Mouse (Mus musculus): ENCODE data around the gene Me3.

The Me3 gene

DNA sequence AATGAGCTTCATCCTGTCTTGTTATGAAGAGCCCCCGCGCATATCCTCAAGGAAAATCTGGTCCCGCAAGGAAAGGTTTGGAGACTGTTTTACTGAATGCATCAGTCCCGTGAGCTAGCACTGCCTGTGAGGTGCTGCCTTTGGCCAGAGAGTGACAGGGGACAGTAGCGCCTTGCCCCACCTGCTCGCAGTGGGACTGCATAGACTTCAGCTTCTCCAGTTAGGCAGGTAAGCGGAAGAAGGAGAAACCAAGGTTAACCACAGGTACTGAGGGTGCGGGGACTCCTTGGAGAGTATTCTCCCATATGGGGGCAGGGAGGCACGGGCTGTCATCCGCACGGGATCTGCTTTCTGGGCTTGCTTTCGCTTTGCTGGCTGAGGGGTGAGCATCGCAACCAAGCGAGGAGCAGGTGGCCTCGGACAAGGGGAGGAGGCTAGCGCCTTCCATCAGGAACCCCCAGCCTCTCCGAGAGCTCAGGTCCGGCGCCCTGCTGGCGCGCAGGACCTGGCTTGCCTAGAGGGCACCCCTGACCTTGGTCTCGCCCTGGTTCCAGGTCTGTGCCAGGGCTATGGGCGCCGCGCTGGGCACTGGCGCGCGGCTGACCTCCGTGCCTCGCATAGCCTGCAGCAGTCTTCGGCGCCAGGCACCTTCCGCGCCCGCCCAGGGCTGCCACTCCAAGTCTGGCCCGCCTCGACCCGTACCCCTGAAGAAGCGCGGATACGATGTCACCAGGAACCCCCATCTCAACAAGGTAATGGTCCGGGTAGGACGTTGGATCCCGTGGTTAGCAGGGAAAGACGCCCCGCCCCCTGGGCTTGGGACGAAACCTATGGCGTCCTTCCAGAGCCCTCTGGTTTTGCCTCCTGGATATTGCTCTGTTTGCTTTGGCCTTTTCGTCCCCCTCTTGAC lies at the start of gene Me3:
Gene Me3, plus strand, starts transcription at position 51 of the 910 bp plus-strand sequence.
- peak in 1 of 2 experiments; percentile 1 for DNase-seq

DNA sequence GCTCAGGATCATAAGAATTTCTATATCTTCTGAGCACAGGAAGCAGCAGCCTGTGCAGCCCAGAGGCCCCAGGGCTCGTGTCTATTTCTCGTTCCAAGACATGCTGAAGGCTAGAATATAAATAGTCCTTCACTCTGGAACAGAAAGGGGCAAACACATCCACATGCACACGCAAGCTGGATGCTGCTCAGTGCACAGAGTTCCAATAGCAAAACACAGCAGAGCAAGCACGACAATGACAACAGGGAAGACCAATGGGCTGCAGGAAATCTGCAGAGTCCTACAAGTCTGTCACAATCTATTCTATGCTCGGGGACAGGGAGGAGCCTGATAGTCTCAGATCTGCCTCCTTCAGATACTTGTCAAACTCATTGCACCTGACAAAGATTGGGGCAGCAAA lies 42.2 kb upstream of the Me3 start:
- DNase-seq, result no peak

DNA sequence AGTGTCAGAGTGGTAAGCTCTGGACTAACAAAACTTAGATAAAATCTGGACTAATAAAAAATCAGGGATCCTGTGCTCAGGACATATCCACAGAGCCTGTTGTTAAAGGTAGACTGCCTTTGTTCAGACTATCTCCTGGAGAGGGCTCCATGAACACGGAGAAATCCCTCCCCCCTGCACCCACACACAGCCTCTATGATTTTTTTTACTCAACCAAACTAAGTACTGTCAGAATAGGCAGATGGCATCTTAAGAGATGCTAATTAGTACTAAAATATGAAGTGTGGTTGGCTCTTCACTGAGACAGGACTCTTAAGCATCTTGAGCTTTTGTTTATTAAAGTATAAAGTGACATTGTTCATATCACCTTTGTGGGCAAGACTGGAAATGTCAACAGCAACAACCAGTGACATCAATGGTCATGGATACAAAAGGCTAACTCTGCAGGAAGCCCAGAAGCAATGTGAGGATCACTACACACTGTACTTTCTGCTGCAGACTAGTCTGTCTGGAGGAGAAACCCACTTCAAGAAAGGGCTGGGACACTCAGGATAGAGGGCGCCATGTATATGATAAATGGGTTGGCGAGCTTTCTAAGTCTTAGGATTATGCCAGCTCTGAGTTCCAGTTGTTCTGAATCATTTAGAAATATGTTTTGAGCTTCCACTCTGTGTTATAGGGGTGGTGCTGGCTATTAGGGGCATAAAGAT lies 41.5 kb upstream of the Me3 start:
- DNase-seq, result no peak

GRCm38 (mm10) chr7:89595813-89596212 lies 36.4 kb upstream of the Me3 start:
- DNase-seq, result no peak

DNA sequence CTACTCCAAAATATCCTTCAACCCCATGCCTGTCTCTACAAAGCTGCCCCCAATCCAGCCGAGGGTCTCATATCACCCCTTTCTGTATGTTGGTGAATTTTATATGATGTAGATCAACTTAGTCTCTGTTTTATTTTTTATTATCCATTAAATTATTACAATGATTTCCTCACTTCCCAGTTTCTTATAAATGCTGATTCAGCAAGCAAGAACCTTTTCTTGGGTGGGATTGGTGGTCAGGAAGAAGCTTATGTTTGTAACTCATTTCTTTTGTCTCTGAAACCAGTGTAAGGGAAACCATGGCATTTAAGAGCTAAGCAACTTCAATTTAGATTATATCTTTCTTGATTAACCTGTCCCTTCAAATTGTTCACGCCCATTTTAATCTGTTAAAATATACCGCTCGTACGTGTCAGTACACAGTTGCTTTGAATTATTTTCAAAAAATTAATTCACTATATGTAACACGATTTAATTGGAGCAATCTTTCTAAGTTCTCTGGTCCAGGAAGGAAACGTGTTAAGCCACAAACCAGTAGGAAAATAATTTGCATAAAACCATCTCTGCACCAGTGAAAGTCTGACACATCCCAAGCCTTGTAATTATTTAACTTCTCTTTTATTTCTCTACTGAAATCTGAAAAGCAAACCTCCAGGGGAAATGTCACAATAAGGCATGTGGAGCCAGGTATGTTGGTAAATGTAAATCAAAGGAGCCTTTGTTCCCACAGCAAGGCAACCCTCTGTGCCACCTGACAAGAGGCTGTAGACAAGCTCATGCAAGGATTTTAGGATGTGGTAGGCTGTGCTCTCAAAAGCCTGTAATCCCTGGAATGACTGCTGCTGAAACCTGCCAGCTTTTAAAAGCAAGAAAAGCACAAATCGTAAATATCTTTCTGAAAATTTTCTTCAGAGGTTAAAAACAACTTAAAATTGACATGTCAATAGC lies 26.3 kb upstream of the Me3 start:
- no peak for DNase-seq

GRCm38 (mm10) chr7:89607329-89607728 lies 24.9 kb upstream of the Me3 start:
- no peak for DNase-seq

- no peak for DNase-seq
Measured at GRCm38 (mm10) chr7:89611236-89611635, 21.0 kb upstream of the Me3 start.

DNA sequence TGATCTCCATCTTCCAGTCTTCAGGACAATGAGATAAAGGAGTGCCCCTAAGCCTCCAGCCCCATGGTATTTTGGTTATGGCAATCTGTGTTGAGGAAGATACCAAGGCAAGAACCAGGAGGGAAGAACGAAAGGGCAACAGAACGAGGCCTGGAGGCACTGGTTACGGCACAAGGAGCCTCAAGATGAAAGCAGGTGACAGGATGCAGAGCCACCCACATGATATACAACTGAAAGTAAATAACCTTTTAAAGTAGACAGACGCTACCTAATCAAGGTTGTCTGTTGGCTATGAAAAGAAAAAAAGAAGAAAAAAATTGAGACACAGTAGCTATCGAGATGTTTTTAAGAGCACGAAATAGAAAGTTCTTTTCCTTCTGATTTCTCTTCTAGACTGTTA lies 16.0 kb upstream of the Me3 start:
- no peak for DNase-seq

- no peak for DNase-seq
Measured at GRCm38 (mm10) chr7:89623331-89623730, 8.9 kb upstream of the Me3 start.

- DNase-seq, result no peak
Measured at GRCm38 (mm10) chr7:89627393-89627792, 4.8 kb upstream of the Me3 start.

GRCm38 (mm10) chr7:89628006-89628405 lies 4.2 kb upstream of the Me3 start:
- no peak for DNase-seq

GRCm38 (mm10) chr7:89629006-89629405 lies 3.2 kb upstream of the Me3 start:
- no peak for DNase-seq

DNA sequence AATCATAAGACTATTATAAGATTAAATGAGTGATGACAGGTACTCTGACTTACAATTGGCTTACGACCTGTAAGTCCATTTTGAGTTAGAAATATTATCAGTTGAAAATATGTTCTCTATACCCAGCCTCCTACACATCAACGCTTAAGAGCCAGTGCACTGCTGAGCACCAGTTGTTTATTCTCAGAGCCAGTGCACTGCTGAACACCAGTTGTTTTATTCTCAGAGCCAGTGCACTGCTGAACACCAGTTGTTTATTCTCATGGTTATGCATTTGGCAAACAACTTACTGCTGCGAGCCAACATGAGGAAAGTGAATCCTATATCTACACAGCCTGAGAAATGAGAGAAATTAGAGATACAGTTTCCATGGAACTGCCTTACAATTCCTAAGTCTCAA lies 2.3 kb upstream of the Me3 start:
- DNase-seq, result no peak

GRCm38 (mm10) chr7:89630796-89631195 lies 1.4 kb upstream of the Me3 start:
- no peak for DNase-seq

GRCm38 (mm10) chr7:89640533-89640932 lies 8.3 kb downstream of the Me3 start:
- no peak for DNase-seq

DNA sequence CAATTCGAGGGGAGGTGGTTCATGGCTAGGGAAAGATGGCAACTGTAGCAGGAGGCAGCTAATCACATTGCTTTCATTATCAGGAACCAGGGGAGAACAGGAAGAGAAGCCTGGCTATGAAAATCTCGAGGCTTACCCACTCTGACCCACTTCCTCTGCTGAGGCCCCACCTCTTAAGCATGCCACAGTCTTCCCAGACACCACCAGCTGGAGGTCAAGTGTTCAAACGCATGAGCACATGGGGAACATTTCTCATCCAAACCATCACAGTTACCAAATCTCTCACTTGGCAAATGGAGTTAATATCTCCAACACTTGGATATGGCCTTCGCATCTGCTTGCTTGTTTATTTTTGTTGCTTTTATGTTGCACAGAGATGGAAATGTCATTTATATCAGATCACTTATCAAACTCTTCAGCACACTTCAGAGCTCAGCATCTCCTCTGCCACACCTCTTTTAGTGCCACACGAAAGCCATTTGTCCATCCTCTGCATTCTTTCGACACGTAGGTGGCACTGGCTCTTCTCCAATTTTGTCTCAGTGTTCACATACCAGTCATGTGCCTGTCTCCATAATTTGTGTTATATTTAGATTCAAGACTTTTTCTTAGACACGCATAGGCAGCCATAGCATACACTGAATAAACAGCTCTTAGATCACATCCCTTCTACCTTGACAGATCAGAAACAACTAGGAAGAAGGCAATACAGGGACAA lies 8.9 kb downstream of the Me3 start:
- no peak for DNase-seq

GRCm38 (mm10) chr7:89645015-89645414 lies 12.8 kb downstream of the Me3 start:
- no peak for DNase-seq

DNA sequence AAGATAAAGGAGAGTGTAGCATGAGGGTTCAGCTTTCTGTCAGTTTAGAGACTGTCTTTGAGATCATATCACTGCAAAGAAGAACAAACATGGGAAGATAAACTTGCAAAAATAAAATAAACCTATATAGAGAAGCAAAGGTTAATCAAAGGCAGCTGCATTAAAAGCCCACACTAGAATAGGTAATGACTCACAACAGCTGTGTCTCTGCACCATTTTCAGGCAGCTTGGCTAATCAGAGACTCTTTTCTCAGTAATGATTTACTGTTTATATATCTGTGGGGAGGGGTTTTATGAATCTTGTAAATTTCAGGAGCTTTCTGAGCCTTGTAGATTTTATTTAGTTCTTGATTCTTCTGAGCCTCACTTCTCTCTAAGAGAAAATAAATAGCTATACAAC lies 15.7 kb downstream of the Me3 start:
- DNase-seq, result no peak

GRCm38 (mm10) chr7:89657183-89657582 lies 25.0 kb downstream of the Me3 start:
- no peak for DNase-seq

DNA sequence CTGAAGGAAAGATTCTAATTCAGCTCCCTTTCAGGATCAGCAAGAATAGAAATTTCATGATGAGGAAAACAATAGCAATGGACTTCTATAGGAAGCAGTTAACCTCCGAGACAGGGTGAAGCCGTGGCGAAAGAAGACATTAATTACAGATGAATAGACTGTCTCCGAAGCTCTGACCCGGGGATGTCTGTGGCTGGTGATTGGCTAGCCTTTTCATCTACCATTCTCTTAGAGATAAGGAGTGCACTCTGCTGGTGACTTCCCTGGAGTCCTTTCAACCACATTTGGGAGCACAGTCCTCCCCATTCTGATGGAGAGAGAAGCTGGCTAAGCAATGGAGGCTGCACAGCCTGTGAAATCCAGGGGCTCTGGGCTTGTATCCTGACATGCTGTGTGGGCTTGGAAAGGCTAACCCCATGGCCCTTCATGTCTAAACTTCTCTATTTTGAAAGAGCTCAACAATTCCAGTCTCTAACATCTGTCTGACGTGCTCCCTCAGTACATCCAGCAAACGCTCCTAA lies 25.6 kb downstream of the Me3 start:
- DNase-seq, result no peak

DNA sequence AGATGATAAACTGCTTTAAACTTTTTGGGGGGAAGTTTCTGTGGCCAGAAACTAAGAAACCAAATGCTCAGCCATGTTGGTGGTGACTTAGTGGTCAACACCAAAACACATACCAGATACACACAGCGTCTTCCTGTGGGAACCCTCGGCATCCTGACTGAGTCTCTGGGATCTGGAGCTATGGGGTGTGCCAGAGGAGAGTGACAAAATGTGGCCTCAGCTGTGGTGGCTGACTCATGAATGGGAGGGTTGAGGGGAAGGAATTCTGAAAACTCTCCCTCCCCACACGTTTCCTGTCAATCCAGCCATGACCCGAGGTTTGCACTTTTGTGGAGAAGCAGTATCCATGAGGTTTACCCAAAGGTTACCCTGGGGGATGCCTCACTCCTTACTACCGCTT lies 32.0 kb downstream of the Me3 start:
- no peak for DNase-seq

GRCm38 (mm10) chr7:89666361-89666760 lies 34.2 kb downstream of the Me3 start:
- DNase-seq, result no peak

Data from spleen, adult 18-20 months (tissue).